Mouse (Mus musculus) gastrocnemius, postnatal 36 days (tissue): ENCODE data around the gene Tpsab1. TPM values are rescaled to one million over a fixed set of nuclear protein-coding genes. Genes with fewer than 3 reads are reported as not detected.

Source experiments
- DNase-seq, 2 experiments: peaks; one replicate each; pipeline ENCODE4 v3.0.0; 2022
- intact Hi-C: fragments of 180-260 bp; cut with DNase I; formaldehyde crosslinking; loops from one replicate; pipeline ENCODE4 v1.15.1; 2025
- long read RNA-seq, 2 experiments: library from polyadenylated mRNA; stranded (forward); transcript quantifications; one replicate each; pipeline ENCODE4 v2.0.0; 2021
- total RNA-seq, 2 experiments: library from RNA; stranded (reverse); gene quantifications; 2 replicates each; pipeline ENCODE4 v1.2.3; 2021

Gene Tpsab1
- total RNA-seq: 1 to 10 TPM; 1.1 to 1.3 TPM
- long read RNA-seq, experiment 1, partial matches to known transcripts: 2 of 6 reads
- long read RNA-seq, experiment 1, other reads (novel, unspliced or antisense): 1 of 6 reads
- long read RNA-seq, experiment 2, partial matches to known transcripts: 0 of 2 reads
- long read RNA-seq, experiment 2, other reads (novel, unspliced or antisense): 0 of 2 reads

- DNase-seq: no peak
- intact Hi-C loops: no loop called here
Observed at GRCm38 (mm10) chr17:25345462-25345861, at the start of gene Tpsab1. TSS of gene Tpsab1 (minus strand) at chr17:25345562.

GRCm38 (mm10) chr17:25394526-25394925 is 49.2 kb upstream of the Tpsab1 start:
- intact Hi-C loops: loop anchor here (10.0 kb wide), 1 partner anchor 300 kb away; no protein-coding TSS in a partner anchor
- no peak for DNase-seq

DNA sequence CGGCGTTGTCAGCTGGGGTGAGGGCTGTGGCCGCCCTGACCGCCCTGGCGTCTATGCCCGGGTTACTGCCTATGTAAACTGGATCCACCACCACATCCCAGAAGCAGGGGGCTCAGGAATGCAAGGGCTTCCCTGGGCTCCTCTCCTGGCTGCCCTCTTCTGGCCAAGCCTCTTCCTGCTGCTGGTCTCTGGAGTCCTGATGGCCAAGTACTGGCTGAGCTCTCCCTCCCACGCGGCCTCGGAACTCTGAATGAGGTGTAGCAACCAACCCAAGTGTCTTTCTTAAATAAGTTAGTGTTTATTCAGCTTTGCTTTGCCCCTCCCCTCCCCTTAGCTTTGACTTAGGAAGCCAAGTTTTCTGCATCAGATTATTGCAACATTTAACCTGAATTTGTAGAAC is 28.6 kb upstream of the Tpsab1 start:
- intact Hi-C loops: loop anchor here (5.0 kb wide), 1 partner anchor 82 kb away; no protein-coding TSS in a partner anchor

DNA sequence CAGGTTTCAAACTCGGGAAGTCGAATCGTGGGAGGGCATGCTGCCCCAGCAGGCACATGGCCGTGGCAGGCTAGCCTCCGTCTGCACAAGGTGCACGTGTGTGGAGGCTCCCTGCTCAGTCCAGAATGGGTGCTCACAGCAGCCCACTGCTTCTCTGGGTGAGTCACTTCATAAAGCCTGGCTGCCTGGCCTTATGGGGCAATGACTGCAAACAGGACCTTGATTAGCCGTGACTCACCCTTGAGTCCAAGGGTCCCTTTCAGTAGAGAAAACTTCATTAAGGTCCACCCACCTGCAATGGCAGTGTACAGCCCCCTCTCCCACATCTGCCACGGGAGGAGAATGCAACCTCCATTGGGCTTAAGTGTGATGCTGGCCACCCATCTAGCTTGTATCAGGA is 27.1 kb upstream of the Tpsab1 start:
- DNase-seq: no peak
- intact Hi-C loops: loop anchor here (5.0 kb wide), 1 partner anchor 80 kb away; no protein-coding TSS in a partner anchor

More for the DNA sequence above, 28.6 kb upstream of the Tpsab1 start:
- no peak for DNase-seq

- intact Hi-C loops: no loop called here
- DNase-seq: no peak
Observed at GRCm38 (mm10) chr17:25368973-25369372, 23.6 kb upstream of the Tpsab1 start, which contains the start of gene Tpsg1. TSS of gene Tpsg1 (plus strand) at chr17:25369273.

- intact Hi-C loops: loop anchor here (2.0 kb wide), 1 partner anchor 31 kb away; no protein-coding TSS in a partner anchor
- DNase-seq: no peak
Observed at GRCm38 (mm10) chr17:25366005-25366404, 20.6 kb upstream of the Tpsab1 start, which contains the start of gene Tpsb2. TSS of gene Tpsb2 (plus strand) at chr17:25366305.

- intact Hi-C loops: no loop called here
- DNase-seq: no peak
Observed at GRCm38 (mm10) chr17:25363726-25364125, 18.4 kb upstream of the Tpsab1 start.

- DNase-seq: no peak
- intact Hi-C loops: no loop called here
Observed at GRCm38 (mm10) chr17:25361291-25361690, 15.9 kb upstream of the Tpsab1 start.

- intact Hi-C loops: no loop called here
- no peak for DNase-seq
Observed at GRCm38 (mm10) chr17:25341490-25341889, 3.9 kb downstream of the Tpsab1 start.

DNA sequence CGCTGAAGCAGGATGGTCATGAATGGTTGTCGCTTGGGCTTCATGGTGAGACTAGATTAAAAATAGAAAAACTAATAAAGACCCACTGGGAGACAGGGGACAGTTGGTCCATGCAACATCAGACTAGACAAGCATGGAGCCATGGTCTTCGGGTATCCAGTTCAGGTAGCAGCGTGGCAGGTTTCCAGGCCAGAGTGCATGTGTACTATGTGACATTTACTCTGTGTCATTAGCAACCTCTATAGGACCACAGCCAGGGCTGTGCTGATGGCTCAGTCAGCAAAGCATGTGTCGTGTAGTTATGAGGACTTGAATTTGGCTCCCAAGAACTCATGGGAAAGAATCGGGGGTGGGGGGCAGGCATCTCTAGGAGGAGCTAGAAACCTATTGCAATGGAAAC is 5.4 kb downstream of the Tpsab1 start:
- no peak for DNase-seq

DNA sequence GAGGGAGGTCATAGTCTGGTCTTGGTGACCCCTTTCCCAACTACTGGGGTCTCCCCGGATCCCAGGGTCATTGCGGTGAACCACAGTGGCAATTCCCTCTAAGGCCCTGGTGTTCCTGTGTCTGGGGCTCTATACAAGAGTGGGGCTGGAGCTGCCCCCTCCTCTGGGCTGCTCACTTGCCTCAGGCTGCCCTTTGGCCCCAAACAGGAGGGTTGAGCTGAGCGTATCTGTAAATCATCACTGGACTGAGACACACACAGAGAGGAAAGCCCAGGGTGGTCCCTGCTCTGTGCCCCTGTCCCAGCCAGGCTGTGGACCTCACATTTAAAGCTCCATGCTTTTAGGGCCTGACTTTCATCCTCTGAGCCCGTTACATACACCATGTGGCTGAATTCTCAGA is 7.1 kb downstream of the Tpsab1 start:
- no peak for DNase-seq
- intact Hi-C loops: no loop called here

More for the DNA sequence above, 5.4 kb downstream of the Tpsab1 start:
- intact Hi-C loops: no loop called here

- no peak for DNase-seq
- intact Hi-C loops: loop anchor here (2.0 kb wide), 2 partner anchors 33 to 133 kb away; partner anchors contain the start of gene Tpsb2
Observed at GRCm38 (mm10) chr17:25333943-25334342, 11.4 kb downstream of the Tpsab1 start.

DNA sequence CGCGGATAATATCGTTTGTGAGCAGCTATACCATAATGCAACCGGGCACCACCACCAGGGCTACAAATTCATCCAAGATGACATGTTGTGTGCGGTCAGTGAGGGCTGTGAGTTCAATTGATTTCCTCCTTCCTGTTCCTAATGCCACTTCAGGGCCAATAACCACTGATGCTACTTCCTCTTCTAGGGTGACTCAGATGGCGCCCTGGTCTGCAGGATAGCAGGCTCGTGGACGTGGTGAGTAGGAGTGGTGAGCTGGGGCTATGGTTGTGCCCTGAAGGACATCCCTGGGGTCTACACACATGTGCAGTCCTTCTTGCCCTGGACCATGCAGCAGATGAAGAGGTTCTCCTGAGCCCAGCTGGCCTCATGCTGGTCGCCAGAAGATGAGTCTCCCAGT is 13.0 kb downstream of the Tpsab1 start:
- no peak for DNase-seq
- intact Hi-C loops: loop anchor here (2.0 kb wide), 1 partner anchor 134 kb away; no protein-coding TSS in a partner anchor

- no peak for DNase-seq
- intact Hi-C loops: no loop called here
Observed at GRCm38 (mm10) chr17:25322930-25323329, 22.4 kb downstream of the Tpsab1 start.

DNA sequence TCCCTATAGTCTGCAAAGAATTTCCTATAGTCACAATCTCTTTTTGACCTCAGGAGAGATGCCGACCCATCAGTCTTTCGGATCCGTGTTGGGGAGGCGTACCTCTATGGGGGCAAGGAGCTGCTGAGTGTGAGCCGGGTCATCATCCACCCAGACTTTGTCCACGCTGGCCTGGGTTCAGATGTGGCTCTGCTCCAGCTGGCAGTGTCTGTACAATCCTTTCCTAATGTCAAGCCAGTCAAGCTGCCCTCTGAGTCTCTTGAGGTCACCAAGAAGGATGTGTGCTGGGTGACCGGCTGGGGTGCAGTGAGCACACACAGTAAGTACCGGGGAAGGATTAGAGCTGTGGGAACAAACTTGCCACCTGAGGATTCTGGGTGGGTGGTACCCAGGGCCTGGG is 24.5 kb downstream of the Tpsab1 start:
- intact Hi-C loops: no loop called here

DNA sequence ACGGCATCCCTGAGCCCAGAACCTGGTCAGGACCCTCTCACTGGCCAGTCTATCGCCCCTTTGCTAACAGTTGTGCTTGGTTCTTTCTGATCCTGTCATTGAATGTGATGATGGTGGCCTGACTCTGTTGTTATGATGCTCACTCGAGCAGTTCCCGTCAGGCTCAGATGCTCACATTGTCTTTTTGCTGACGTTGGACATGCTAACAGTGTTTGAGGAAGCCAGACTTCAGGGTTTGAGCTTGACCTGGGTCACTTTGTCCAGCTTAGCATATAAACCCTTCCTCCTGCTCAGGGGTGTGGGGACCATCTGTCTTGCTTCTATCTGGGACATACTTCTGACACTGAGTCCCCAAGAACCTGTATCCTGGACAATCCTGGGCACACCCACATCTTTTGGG is 27.0 kb downstream of the Tpsab1 start, which contains the start of gene Prss29:
TSS of gene Prss29 (plus strand) at position 301 of the 400 bp plus-strand sequence.
- DNase-seq: no peak
- intact Hi-C loops: no loop called here

More for the DNA sequence above, 24.5 kb downstream of the Tpsab1 start:
- DNase-seq: no peak

- intact Hi-C loops: no loop called here
- no peak for DNase-seq
Observed at GRCm38 (mm10) chr17:25308346-25308745, 37.0 kb downstream of the Tpsab1 start, which contains the start of gene Prss28. TSS of gene Prss28 (plus strand) at chr17:25308646.

GRCm38 (mm10) chr17:25298094-25298493 is 47.3 kb downstream of the Tpsab1 start, which contains the start of gene Prss34:
TSS of gene Prss34 (plus strand) at chr17:25298394.
- no peak for DNase-seq
- intact Hi-C loops: no loop called here

DNA sequence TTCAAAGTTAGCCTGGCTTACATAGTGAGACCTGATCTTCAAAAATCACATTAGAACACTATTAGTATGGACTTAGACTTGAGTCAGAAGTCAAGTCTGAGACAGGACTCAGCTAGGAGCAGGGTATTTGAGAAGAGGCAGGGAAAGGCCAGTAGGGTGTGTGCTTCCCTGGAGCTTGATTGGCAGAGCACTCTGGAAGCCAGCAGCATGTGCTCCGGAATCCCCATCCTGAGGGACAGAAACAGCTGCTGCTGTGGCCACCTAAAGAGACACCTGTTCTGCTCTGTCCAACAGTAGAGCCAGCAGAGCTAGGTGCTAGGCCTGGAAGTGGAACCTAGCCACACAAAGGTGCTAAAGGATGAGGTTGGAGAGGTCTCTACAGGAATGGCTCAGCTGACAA is 51.3 kb downstream of the Tpsab1 start:
- no peak for DNase-seq
- intact Hi-C loops: loop anchor here (5.0 kb wide), 1 partner anchor 78 kb away; no protein-coding TSS in a partner anchor

GRCm38 (mm10) chr17:25293495-25293894 is 51.9 kb downstream of the Tpsab1 start:
- DNase-seq: no peak
- intact Hi-C loops: loop anchor here (5.0 kb wide), 1 partner anchor 79 kb away; no protein-coding TSS in a partner anchor
